Mouse (Mus musculus) thymus, postnatal 25 days (tissue): ENCODE results near the gene Serpinb2.

Source experiments
- DNase-seq: peaks from one replicate; pipeline ENCODE4 v3.0.0; 2022

Serpinb2 gene

DNA sequence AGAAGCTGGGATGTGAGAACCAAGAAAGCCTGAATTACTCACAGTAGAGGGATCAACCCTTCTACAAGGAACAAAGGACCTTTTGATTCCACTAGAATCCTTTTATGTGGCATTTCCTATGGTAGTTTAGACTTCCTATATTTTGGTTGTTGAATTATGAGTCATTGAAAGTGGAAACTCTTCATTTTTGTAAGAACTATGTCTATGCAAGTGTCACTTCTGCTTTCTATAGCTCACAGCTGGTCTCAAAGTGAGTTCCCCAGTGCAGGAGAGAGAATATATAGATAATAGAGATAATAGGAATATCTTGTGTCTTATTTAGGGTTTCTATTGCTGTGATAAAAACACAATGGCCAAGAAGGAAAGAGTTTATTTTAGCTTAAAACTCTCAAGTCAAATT, 71.7 kb downstream of the Serpinb2 start:
- DNase-seq = no peak

DNA sequence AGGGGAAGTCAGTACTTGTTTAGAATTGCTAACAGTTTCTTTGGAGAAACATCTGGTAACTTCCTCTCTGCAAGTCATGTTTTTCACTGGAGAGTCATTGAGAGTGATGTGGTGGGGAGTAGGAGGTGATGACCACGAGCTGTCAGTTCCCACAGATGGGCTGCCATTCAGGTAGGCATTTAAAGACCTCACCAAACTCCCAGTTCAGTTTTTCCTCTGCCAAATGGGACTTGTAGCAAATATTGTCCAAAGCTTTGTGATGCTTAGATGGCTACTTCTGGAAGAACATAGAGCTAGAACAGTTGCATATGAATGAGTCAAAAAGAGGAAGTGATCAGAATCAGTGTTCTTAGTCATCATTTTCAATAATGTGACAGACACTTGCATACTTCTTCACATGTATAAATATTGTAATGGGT, 72.7 kb downstream of the Serpinb2 start:
- DNase-seq = no peak

GRCm38 (mm10) chr1:107584932-107585331, 73.7 kb downstream of the Serpinb2 start:
- no peak for DNase-seq
